Mouse (Mus musculus): ENCODE results near the gene Dhrs11. TPM values are rescaled to one million over a fixed set of nuclear protein-coding genes. Genes with fewer than 3 reads are reported as not detected.
A peak's percentile ranks its signal among the peaks of the same experiment; 100 is the strongest.

Dhrs11 gene
- polyA plus RNA-seq, 1 experiment from 2014 or later = 15.1 TPM

- WGBS = under 1% methylated on average over 39 of the region's 39 CpGs
- Histone ChIP-seq H3K4me3 (peak overlapping the region; percentile 74), H3K27ac (peak overlapping the region; percentile 86), H3K36me3 (peaks cover 21% of the 10 kb centered on the region; the same call in 1 of the 2 replicates), H3K27me3 (ENCODE audit: insufficient read depth, poor library complexity, severe bottlenecking) (no peaks in the 10 kb centered on the region), H3K4me1 (replicated peaks) (peaks cover 30% of the 10 kb centered on the region), H3K9me3 (no peaks in the 10 kb centered on the region)
- DNase-seq (ENCODE audit: low spot score) = peak; percentile 66
These were observed 10.5 kb downstream of the Dhrs11 start for GRCm38 (mm10) chr11:84818085-84818960.

- H3K9me3 ChIP-seq = no peaks in the 10 kb centered on the region
- WGBS = 83% methylated on average over 6 of the region's 6 CpGs
- H3K4me1 ChIP-seq (replicated peaks) = peaks cover 27% of the 10 kb centered on the region
- peaks cover 16% of the 10 kb centered on the region; the same call in 1 of the 2 replicates for H3K36me3 ChIP-seq
- H3K27ac ChIP-seq = no peak overlapping the region
- H3K27me3 ChIP-seq (ENCODE audit: insufficient read depth, poor library complexity, severe bottlenecking) = no peaks in the 10 kb centered on the region
- no peak for DNase-seq (ENCODE audit: low spot score)
- H3K4me3 ChIP-seq = no peak overlapping the region
These were observed 11.4 kb downstream of the Dhrs11 start for GRCm38 (mm10) chr11:84817362-84817761.

DNA sequence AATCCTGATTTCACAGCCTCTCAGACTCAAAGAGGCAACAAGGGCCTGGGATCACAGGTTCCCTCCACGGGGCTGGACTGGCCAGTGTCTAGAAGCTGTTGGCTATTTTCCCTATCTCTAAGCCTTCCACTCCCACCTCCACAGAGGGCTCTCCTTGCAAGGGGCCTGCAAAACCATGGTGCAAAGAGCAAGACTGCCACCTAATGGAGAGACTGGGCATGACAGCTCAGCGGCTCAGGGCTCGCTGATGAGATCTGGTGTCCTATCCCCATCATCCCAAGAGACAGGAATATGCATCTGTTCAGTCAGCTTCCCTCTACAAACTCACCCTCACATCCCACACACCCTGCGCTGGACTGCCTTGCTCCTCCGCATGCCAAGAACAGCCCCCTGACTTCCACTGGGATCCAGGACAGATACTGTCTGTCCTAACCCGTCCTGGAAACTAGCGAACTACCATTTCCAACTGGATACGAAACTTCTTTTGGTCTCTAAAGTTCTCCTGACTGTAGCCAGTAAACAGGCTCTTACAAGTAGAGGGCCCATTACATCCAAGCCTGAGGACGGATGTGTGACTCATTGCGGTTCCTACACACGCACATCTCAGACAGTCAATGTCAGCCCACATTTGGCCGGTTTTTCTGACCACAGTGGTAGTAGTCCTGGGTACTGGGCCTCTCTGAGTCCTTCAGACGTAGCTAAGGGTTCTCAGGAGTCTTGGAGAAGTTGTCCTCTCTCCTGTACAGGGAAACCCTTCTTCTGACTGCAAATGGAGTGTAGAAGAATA, 14.9 kb downstream of the Dhrs11 start:
- H3K36me3 ChIP-seq = peaks cover 4% of the 10 kb centered on the region; the same call in 1 of the 2 replicates
- DNase-seq (ENCODE audit: low spot score) = peak; percentile 87
- no peaks in the 10 kb centered on the region for H3K9me3 ChIP-seq
- H3K4me1 ChIP-seq (replicated peaks) = peaks cover 19% of the 10 kb centered on the region; the same call in 1 of the 2 replicates
- no peaks in the 10 kb centered on the region for H3K27me3 ChIP-seq (ENCODE audit: insufficient read depth, poor library complexity, severe bottlenecking)
- 56% methylated on average over 13 of the region's 13 CpGs for WGBS
- H3K4me3 ChIP-seq = no peak overlapping the region
- no peak overlapping the region for H3K27ac ChIP-seq

DNA sequence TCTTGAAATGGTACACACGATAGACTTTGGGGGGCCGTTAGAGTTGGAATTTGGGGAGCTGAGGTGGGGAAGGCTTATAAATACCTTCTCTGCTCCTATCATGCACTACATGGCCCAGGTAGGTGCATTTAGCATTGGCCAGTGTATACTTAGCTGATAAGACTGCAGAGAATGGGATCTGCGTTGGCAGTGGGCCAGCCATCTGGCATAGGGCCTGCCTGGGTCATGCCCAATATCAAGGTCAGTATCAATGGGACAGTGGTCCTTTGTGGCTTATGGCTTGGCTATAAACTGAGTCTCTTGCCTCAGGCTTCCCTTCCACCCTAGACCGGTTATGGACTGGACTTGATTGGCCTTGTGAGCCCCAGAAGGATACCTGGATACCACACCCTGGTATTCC, 24.4 kb downstream of the Dhrs11 start:
- Histone ChIP-seq H3K4me1 (replicated peaks) (0 out of 2 replicates have a peak, but pooled peaks cover 3% of the 10 kb centered on the region), H3K4me3 (no peak overlapping the region), H3K27ac (no peak overlapping the region), H3K9me3 (no peaks in the 10 kb centered on the region), H3K27me3 (ENCODE audit: insufficient read depth, poor library complexity, severe bottlenecking) (0 out of 2 replicates have a peak, but pooled peaks cover 7% of the 10 kb centered on the region), H3K36me3 (no peaks in the 10 kb centered on the region)
- WGBS = 92% methylated on average over 4 of the region's 4 CpGs
- no peak for DNase-seq (ENCODE audit: low spot score)

DNA sequence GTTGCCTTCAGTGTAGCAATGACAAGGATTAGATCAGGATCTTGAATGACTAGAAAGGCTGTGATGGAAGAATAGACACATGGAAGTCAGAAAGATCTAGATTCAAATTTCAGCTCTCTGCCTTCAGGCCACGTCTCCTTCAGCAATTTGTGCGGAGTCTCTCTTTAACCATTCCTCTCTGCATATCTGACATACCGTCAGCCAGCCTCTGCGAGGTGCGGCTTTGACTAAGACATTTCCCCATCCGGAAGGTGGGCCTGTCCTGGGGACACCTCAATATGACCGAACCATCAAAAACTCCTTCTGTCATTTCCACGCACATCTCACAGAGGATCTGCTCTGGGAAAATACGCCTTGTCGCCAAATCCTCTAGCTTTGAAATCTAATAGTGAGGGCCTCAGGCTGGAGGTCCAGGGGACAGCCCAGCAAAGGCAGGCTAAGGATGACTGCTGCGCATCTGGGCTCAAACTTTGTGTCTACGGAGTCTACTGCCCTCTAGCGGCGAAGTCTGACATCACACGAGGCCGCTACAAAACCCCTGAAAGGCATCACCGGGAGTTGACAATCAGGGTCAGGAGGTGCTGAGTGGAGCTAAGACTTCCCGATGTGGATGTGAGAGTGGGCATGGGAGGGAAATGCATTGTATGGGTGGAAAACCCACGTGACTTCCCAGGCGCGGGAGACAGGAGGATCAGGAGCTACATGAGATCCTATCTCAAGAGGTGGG, 31.0 kb downstream of the Dhrs11 start:
- Histone ChIP-seq H3K9me3 (0 out of 2 replicates have a peak, but pooled peaks cover 5% of the 10 kb centered on the region), H3K27ac (no peak overlapping the region), H3K36me3 (no peaks in the 10 kb centered on the region), H3K4me3 (no peak overlapping the region), H3K27me3 (ENCODE audit: insufficient read depth, poor library complexity, severe bottlenecking) (peaks cover 35% of the 10 kb centered on the region), H3K4me1 (replicated peaks) (peaks cover 23% of the 10 kb centered on the region)
- DNase-seq (ENCODE audit: low spot score) = peak; percentile 87
- 21% methylated on average over 21 of the region's 21 CpGs for WGBS

GRCm38 (mm10) chr11:84797026-84797425, 31.8 kb downstream of the Dhrs11 start:
- H3K27me3 ChIP-seq (ENCODE audit: insufficient read depth, poor library complexity, severe bottlenecking) = peaks cover 42% of the 10 kb centered on the region
- H3K27ac ChIP-seq = no peak overlapping the region

GRCm38 (mm10) chr11:84794496-84795113, 34.2 kb downstream of the Dhrs11 start:
- H3K4me3 ChIP-seq = 0 out of 2 replicates have a peak overlapping the region, but pooled peaks have one; percentile 3
- DNase-seq (ENCODE audit: low spot score) = peak; percentile 87
- H3K9me3 ChIP-seq = 0 out of 2 replicates have a peak, but pooled peaks cover 5% of the 10 kb centered on the region
- WGBS = 14% methylated on average over 17 of the region's 17 CpGs
- peaks cover 38% of the 10 kb centered on the region for H3K27me3 ChIP-seq (ENCODE audit: insufficient read depth, poor library complexity, severe bottlenecking)
- H3K27ac ChIP-seq = peak overlapping the region; percentile 51; the same call in 1 of the 2 replicates
- peaks cover 33% of the 10 kb centered on the region for H3K4me1 ChIP-seq (replicated peaks)
- no peaks in the 10 kb centered on the region for H3K36me3 ChIP-seq

More at GRCm38 (mm10) chr11:84797026-84797425, 31.8 kb downstream of the Dhrs11 start:
- peaks cover 23% of the 10 kb centered on the region for H3K4me1 ChIP-seq (replicated peaks)
- no peak overlapping the region for H3K4me3 ChIP-seq
- DNase-seq (ENCODE audit: low spot score) = peak; percentile 33
- 0 out of 2 replicates have a peak, but pooled peaks cover 5% of the 10 kb centered on the region for H3K9me3 ChIP-seq
- 43% methylated on average over 10 of the region's 10 CpGs for WGBS
- H3K36me3 ChIP-seq = no peaks in the 10 kb centered on the region

- peaks cover 41% of the 10 kb centered on the region for H3K27me3 ChIP-seq (ENCODE audit: insufficient read depth, poor library complexity, severe bottlenecking)
These were observed 35.2 kb downstream of the Dhrs11 start for GRCm38 (mm10) chr11:84793545-84793944.

DNA sequence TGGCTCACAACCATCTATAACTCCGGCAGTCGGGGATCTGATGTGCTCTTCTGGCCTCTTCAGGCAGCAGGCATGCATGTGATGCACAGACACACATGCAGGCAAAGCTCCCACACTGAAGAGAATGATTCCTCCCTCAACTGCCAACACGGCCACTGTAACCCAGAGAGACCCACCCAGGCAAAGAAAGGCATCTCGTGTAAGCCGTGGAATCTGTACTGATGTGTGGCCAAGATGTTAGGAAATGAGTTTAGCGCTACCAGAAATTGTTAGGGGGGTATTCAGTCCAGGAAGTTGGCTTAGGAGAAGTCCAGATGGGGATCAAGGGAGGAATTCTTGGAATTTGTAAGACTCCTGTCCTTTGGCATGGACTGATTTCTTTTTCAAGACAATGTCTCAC, 38.4 kb downstream of the Dhrs11 start:
- WGBS = 62% methylated on average over 6 of the region's 6 CpGs
- Histone ChIP-seq H3K4me3 (no peak overlapping the region), H3K9me3 (0 out of 2 replicates have a peak, but pooled peaks cover 5% of the 10 kb centered on the region), H3K4me1 (replicated peaks) (peaks cover 35% of the 10 kb centered on the region), H3K27me3 (ENCODE audit: insufficient read depth, poor library complexity, severe bottlenecking) (peaks cover 21% of the 10 kb centered on the region), H3K27ac (0 out of 2 replicates have a peak overlapping the region, but pooled peaks have one; percentile 50), H3K36me3 (no peaks in the 10 kb centered on the region)
- DNase-seq (ENCODE audit: low spot score) = no peak

More at GRCm38 (mm10) chr11:84793545-84793944, 35.2 kb downstream of the Dhrs11 start:
- H3K4me1 ChIP-seq (replicated peaks) = peaks cover 43% of the 10 kb centered on the region
- H3K27ac ChIP-seq = no peak overlapping the region
- no peaks in the 10 kb centered on the region for H3K36me3 ChIP-seq
- H3K4me3 ChIP-seq = no peak overlapping the region
- DNase-seq (ENCODE audit: low spot score) = no peak
- 0 out of 2 replicates have a peak, but pooled peaks cover 5% of the 10 kb centered on the region for H3K9me3 ChIP-seq

DNA sequence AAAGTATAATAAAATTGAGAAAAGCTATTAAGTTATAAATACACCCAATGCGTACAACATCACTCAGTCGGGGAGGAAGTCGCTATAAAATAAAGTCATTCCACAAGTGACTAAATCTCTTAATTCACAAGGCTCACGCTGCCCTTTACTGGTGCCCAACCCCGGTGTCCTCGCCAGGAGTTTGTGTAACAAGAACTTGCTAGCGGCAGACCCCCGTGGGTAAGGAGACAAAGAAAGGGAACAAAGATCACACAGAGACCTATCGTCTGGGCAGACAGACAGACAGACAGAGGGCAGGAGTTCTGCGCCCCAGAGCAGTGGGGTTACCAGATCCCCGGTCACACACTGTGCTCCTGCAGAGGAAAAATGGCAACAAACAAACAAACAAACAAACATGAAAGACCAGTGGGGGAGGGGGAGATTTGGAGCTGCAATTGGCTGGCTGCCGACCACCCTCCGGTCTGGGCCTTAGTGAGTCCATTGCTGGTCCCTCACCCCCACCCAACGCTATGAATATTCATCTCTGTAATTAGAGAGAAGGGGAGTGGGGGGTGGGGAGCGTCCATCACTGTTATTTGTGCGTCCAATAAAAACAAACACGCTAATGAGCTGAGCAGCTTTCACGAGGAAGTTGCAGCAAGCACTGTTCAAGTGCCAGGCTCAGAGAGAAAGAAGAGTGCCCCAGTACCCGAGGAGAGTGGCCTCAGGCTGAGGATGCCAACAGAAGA, 48.5 kb downstream of the Dhrs11 start:
- Histone ChIP-seq H3K27ac (peak overlapping the region; percentile 71), H3K4me3 (peak overlapping the region; percentile 35), H3K4me1 (replicated peaks) (peaks cover 30% of the 10 kb centered on the region), H3K27me3 (ENCODE audit: insufficient read depth, poor library complexity, severe bottlenecking) (peaks cover 69% of the 10 kb centered on the region), H3K9me3 (no peaks in the 10 kb centered on the region), H3K36me3 (no peaks in the 10 kb centered on the region)
- WGBS = 2% methylated on average over 19 of the region's 19 CpGs
- no peak for DNase-seq (ENCODE audit: low spot score)

GRCm38 (mm10) chr11:84775560-84775959, 53.2 kb downstream of the Dhrs11 start:
- DNase-seq (ENCODE audit: low spot score) = peak; percentile 39
- Histone ChIP-seq H3K36me3 (no peaks in the 10 kb centered on the region), H3K27ac (peak overlapping the region; percentile 57), H3K27me3 (ENCODE audit: insufficient read depth, poor library complexity, severe bottlenecking) (peaks cover 82% of the 10 kb centered on the region), H3K9me3 (no peaks in the 10 kb centered on the region), H3K4me3 (no peak overlapping the region), H3K4me1 (replicated peaks) (peaks cover 54% of the 10 kb centered on the region)
- WGBS = 2% methylated on average over 4 of the region's 4 CpGs
